37 mouse cellular contexts compared by ENCODE assay signal in genomic region chr9:72947010-72947409, GRCm38 (mm10). TPM values are rescaled to one million over a fixed set of nuclear protein-coding genes. Genes with fewer than 3 reads are reported as not detected.
DNase-seq lines count a peak whose midpoint lies in the region; ATAC-seq and TF ChIP-seq lines count a peak whose summit lies in the region.
"Had no signal": no experiment of that assay in that cellular context is flagged by ENCODE, and none has a peak within 500 bp of the region (broad histone marks: within the 10 kb centered on the region; RNA-seq: fewer than 3 reads in every experiment).

No protein-coding gene starts in this region.

- H3K4me2 ChIP-seq in forebrain, postnatal 0 days (ENCODE audit: low read depth), result no peak overlapping the region
- H3K4me2 ChIP-seq in forebrain, embryonic 14.5 days (ENCODE audit: low read length), result no peak overlapping the region
- no peak overlapping the region for H3K4me2 ChIP-seq in intestine, postnatal 0 days (replicated peaks; ENCODE audit: low read depth)
- no peak overlapping the region for H3K4me2 ChIP-seq in intestine, embryonic 16.5 days (ENCODE audit: low read depth, low read length)
- H3K4me2 ChIP-seq in midbrain, postnatal 0 days (ENCODE audit: low read depth, low read length, poor library complexity, severe bottlenecking), result no peak overlapping the region
- H3K4me2 ChIP-seq in midbrain, embryonic 16.5 days (ENCODE audit: low read length), result no peak overlapping the region
- H3K4me2 ChIP-seq: embryonic facial prominence, embryonic 12.5 days; heart, embryonic 13.5 days; intestine, embryonic 15.5 days; liver, embryonic 12.5 days; midbrain, embryonic 15.5 days; neural tube, embryonic 12.5 days had no signal

- H3K27ac ChIP-seq in forebrain, postnatal 0 days (ENCODE audit: low read depth, low read length), result no peak overlapping the region
- H3K27ac ChIP-seq in forebrain, embryonic 14.5 days (ENCODE audit: low read depth, low read length), result no peak overlapping the region
- no peak overlapping the region for H3K27ac ChIP-seq in intestine, postnatal 0 days (ENCODE audit: low read depth, low read length)
- H3K27ac ChIP-seq in intestine, embryonic 16.5 days (ENCODE audit: low read length), result no peak overlapping the region
- H3K27ac ChIP-seq in midbrain, postnatal 0 days (ENCODE audit: low read depth, low read length), result no peak overlapping the region
- no peak overlapping the region for H3K27ac ChIP-seq in midbrain, embryonic 16.5 days (ENCODE audit: low read length)
- H3K27ac ChIP-seq: embryonic facial prominence, embryonic 12.5 days; heart, embryonic 13.5 days; hindbrain, embryonic 10.5 days; intestine, embryonic 15.5 days; liver, embryonic 12.5 days; macrophage; midbrain, embryonic 15.5 days; neural tube, embryonic 12.5 days had no signal

- H3K4me3 ChIP-seq in forebrain, postnatal 0 days (ENCODE audit: low read depth, low read length), result no peak overlapping the region
- H3K4me3 ChIP-seq in forebrain, embryonic 14.5 days (ENCODE audit: low read depth, low read length), result no peak overlapping the region
- no peak overlapping the region for H3K4me3 ChIP-seq in intestine, postnatal 0 days (ENCODE audit: low read depth, low read length)
- H3K4me3 ChIP-seq in intestine, embryonic 16.5 days (ENCODE audit: low read length), result no peak overlapping the region
- H3K4me3 ChIP-seq in midbrain, postnatal 0 days (ENCODE audit: low read depth, low read length), result no peak overlapping the region
- no peak overlapping the region for H3K4me3 ChIP-seq in midbrain, embryonic 16.5 days (ENCODE audit: low read depth, low read length)
- H3K4me3 ChIP-seq: embryonic facial prominence, embryonic 12.5 days; heart, embryonic 13.5 days; hindbrain, embryonic 10.5 days; intestine, embryonic 15.5 days; liver, embryonic 12.5 days; midbrain, embryonic 15.5 days; myocyte; neural tube, embryonic 12.5 days had no signal

- 92% methylated on average over 1 of the region's 1 CpGs for WGBS in forebrain, postnatal 0 days
- 100% methylated on average over 1 of the region's 1 CpGs for WGBS in forebrain, embryonic 14.5 days
- WGBS in intestine, postnatal 0 days, result 92% methylated on average over 1 of the region's 1 CpGs
- 91% methylated on average over 1 of the region's 1 CpGs for WGBS in intestine, embryonic 16.5 days
- 93% methylated on average over 1 of the region's 1 CpGs for WGBS in midbrain, postnatal 0 days
- 95% methylated on average over 1 of the region's 1 CpGs for WGBS in midbrain, embryonic 16.5 days

- H3K4me1 ChIP-seq in forebrain, postnatal 0 days (ENCODE audit: insufficient read depth), result no peaks in the 10 kb centered on the region
- no peaks in the 10 kb centered on the region for H3K4me1 ChIP-seq in forebrain, embryonic 14.5 days (ENCODE audit: control insufficient read depth, insufficient read depth, low read length)
- H3K4me1 ChIP-seq in intestine, postnatal 0 days (replicated peaks; ENCODE audit: control insufficient read depth, insufficient read depth, low read length), result no peaks in the 10 kb centered on the region
- H3K4me1 ChIP-seq in intestine, embryonic 16.5 days (ENCODE audit: control insufficient read depth, insufficient read depth, low read length), result no peaks in the 10 kb centered on the region
- H3K4me1 ChIP-seq in midbrain, postnatal 0 days (ENCODE audit: insufficient read depth, low read length), result no peaks in the 10 kb centered on the region
- no peaks in the 10 kb centered on the region for H3K4me1 ChIP-seq in midbrain, embryonic 16.5 days (ENCODE audit: control insufficient read depth, insufficient read depth, low read length)
- H3K4me1 ChIP-seq: embryonic facial prominence, embryonic 12.5 days; heart, embryonic 13.5 days; hindbrain, embryonic 10.5 days; intestine, embryonic 15.5 days; liver, embryonic 12.5 days; midbrain, embryonic 15.5 days; neural tube, embryonic 12.5 days had no signal

- no peak for ATAC-seq in forebrain, postnatal 0 days
- no peak for ATAC-seq in forebrain, embryonic 14.5 days
- ATAC-seq in intestine, postnatal 0 days, result no peak
- no peak for ATAC-seq in intestine, embryonic 16.5 days
- no peak for ATAC-seq in midbrain, postnatal 0 days (ENCODE audit: low FRiP score)
- ATAC-seq in midbrain, embryonic 16.5 days, result no peak
- ATAC-seq: hindbrain, embryonic 16.5 days; intestine, embryonic 15.5 days; liver, embryonic 12.5 days; liver, postnatal 0 days; lung, postnatal 0 days; midbrain, embryonic 15.5 days had no signal

- H3K9ac ChIP-seq in forebrain, postnatal 0 days, result no peak overlapping the region
- no peak overlapping the region for H3K9ac ChIP-seq in forebrain, embryonic 14.5 days (ENCODE audit: low read length)
- no peak overlapping the region for H3K9ac ChIP-seq in intestine, postnatal 0 days (ENCODE audit: low read depth, low read length)
- no peak overlapping the region for H3K9ac ChIP-seq in intestine, embryonic 16.5 days (ENCODE audit: low read depth, low read length)
- H3K9ac ChIP-seq in midbrain, postnatal 0 days (replicated peaks; ENCODE audit: low read length, poor library complexity, severe bottlenecking), result no peak overlapping the region
- no peak overlapping the region for H3K9ac ChIP-seq in midbrain, embryonic 16.5 days (ENCODE audit: low read depth, low read length)
- H3K9ac ChIP-seq: embryonic facial prominence, embryonic 12.5 days; heart, embryonic 13.5 days; intestine, embryonic 15.5 days; liver, embryonic 12.5 days; liver, postnatal 0 days; midbrain, embryonic 15.5 days; neural tube, embryonic 12.5 days had no signal

- no peaks in the 10 kb centered on the region for H3K9me3 ChIP-seq in forebrain, postnatal 0 days (ENCODE audit: low read length)
- peaks cover 5% of the 10 kb centered on the region; the same call in 1 of the 2 replicates for H3K9me3 ChIP-seq in forebrain, embryonic 14.5 days (replicated peaks; ENCODE audit: control insufficient read depth, low read length)
- 0 out of 2 replicates have a peak, but pooled peaks cover 3% of the 10 kb centered on the region for H3K9me3 ChIP-seq in intestine, postnatal 0 days (ENCODE audit: control insufficient read depth)
- peaks cover 5% of the 10 kb centered on the region; the same call in 1 of the 2 replicates for H3K9me3 ChIP-seq in intestine, embryonic 16.5 days (ENCODE audit: control insufficient read depth, low read length)
- no peaks in the 10 kb centered on the region for H3K9me3 ChIP-seq in midbrain, postnatal 0 days (ENCODE audit: low read length)
- H3K9me3 ChIP-seq in midbrain, embryonic 16.5 days (replicated peaks; ENCODE audit: control insufficient read depth, low read length, poor library complexity, severe bottlenecking), result no peaks in the 10 kb centered on the region; the same call in 1 of the 2 replicates
- H3K9me3 ChIP-seq: embryonic facial prominence, embryonic 12.5 days; intestine, embryonic 15.5 days; midbrain, embryonic 15.5 days had no signal

- peak; percentile 29; the same call in 1 of the 2 replicates for TF ChIP-seq CTCF in forebrain, postnatal 0 days (IDR thresholded peaks at IDR 0.05; ENCODE audit: low read depth)
- 0 out of 2 replicates have a peak, but pooled peaks have one; percentile 11 for TF ChIP-seq CTCF in intestine, postnatal 0 days (IDR thresholded peaks at IDR 0.05; ENCODE audit: low read depth)
- peak; percentile 38 for TF ChIP-seq CTCF in midbrain, postnatal 0 days (IDR thresholded peaks at IDR 0.05)

- H3K27me3 ChIP-seq in forebrain, postnatal 0 days (ENCODE audit: insufficient read depth, low read length), result no peaks in the 10 kb centered on the region
- no peaks in the 10 kb centered on the region for H3K27me3 ChIP-seq in forebrain, embryonic 14.5 days (replicated peaks; ENCODE audit: control insufficient read depth, insufficient read depth, low read length)
- no peaks in the 10 kb centered on the region for H3K27me3 ChIP-seq in intestine, postnatal 0 days (replicated peaks; ENCODE audit: control insufficient read depth, insufficient read depth, low read length)
- no peaks in the 10 kb centered on the region for H3K27me3 ChIP-seq in intestine, embryonic 16.5 days (replicated peaks; ENCODE audit: control insufficient read depth, insufficient read depth, low read length)
- no peaks in the 10 kb centered on the region for H3K27me3 ChIP-seq in midbrain, postnatal 0 days (ENCODE audit: insufficient read depth, low read length)
- no peaks in the 10 kb centered on the region for H3K27me3 ChIP-seq in midbrain, embryonic 16.5 days (ENCODE audit: control insufficient read depth, insufficient read depth, low read depth, low read length)
- H3K27me3 ChIP-seq: embryonic facial prominence, embryonic 12.5 days; intestine, embryonic 15.5 days; liver, embryonic 12.5 days; midbrain, embryonic 15.5 days; neural tube, embryonic 12.5 days had no signal

- peaks cover 22% of the 10 kb centered on the region for H3K36me3 ChIP-seq in forebrain, postnatal 0 days (ENCODE audit: insufficient read depth)
- peaks cover 24% of the 10 kb centered on the region for H3K36me3 ChIP-seq in forebrain, embryonic 14.5 days (ENCODE audit: control insufficient read depth, insufficient read depth, low read length)
- H3K36me3 ChIP-seq in intestine, postnatal 0 days (ENCODE audit: control insufficient read depth, insufficient read depth), result no peaks in the 10 kb centered on the region; the same call in 1 of the 2 replicates
- peaks cover 10% of the 10 kb centered on the region; the same call in 1 of the 2 replicates for H3K36me3 ChIP-seq in intestine, embryonic 16.5 days (ENCODE audit: control insufficient read depth, insufficient read depth, low read length)
- peaks cover 11% of the 10 kb centered on the region for H3K36me3 ChIP-seq in midbrain, postnatal 0 days (ENCODE audit: insufficient read depth, low read length)
- peaks cover 23% of the 10 kb centered on the region for H3K36me3 ChIP-seq in midbrain, embryonic 16.5 days (ENCODE audit: control insufficient read depth, insufficient read depth, low read length)
- H3K36me3 ChIP-seq: liver, embryonic 12.5 days had no signal

- DNase-seq in forebrain, postnatal 0 days, result no peak
- DNase-seq in forebrain, embryonic 14.5 days (ENCODE audit: low spot score), result no peak
- no peak for DNase-seq in midbrain, postnatal 0 days (ENCODE audit: low spot score)
- no peak for DNase-seq in cerebellum, postnatal 4 days (ENCODE audit: low spot score in 2 of 2)
- DNase-seq: adrenal gland, adult 8-10 months; cerebellum, adult 11 months; cerebellum, adult 9-10 months; cerebellum, postnatal 36 days; embryo, embryonic 11 days; gastrocnemius, postnatal 25 days; heart, adult 18-20 months; heart, postnatal 10 days; kidney, adult 9 months; kidney, postnatal 25 days; left cerebral cortex, postnatal 4 days; liver, postnatal 0 days; right cerebral cortex, adult 18-20 months; thymus, adult 2 months; thymus, postnatal 4 days had no signal

RNA-seq across cellular contexts. Expression of gene Dyx1c1, which starts 11.6 kb away (rescaled TPM):
- 1.0 and 2.9 TPM in 2 replicates for total RNA-seq in forebrain, postnatal 0 days (2014; rRNA removed)
- polyA plus RNA-seq in forebrain, postnatal 0 days (2015; fragmentation: Nextera tagmentation; extraction: Ambion mirVana), result 2.6 and 3.2 TPM in 2 replicates
- 2.1 and 2.3 TPM in 2 replicates for polyA plus RNA-seq in forebrain, embryonic 14.5 days (2014; fragmentation: Nextera tagmentation; extraction: Ambion mirVana)
- 0.16 and 0.27 TPM in 2 replicates for polyA plus RNA-seq in intestine, postnatal 0 days (2015; fragmentation: Nextera tagmentation; extraction: Ambion mirVana)
- 0.49 and 0.57 TPM in 2 replicates for polyA plus RNA-seq in intestine, embryonic 16.5 days (2015; fragmentation: Nextera tagmentation; extraction: Ambion mirVana)
- total RNA-seq in midbrain, postnatal 0 days (2014; rRNA removed), result 1.8 and 3.0 TPM in 2 replicates
- polyA plus RNA-seq in midbrain, postnatal 0 days (2015; fragmentation: Nextera tagmentation; extraction: Ambion mirVana), result 2.7 TPM in 2 replicates
- polyA plus RNA-seq in midbrain, embryonic 16.5 days (2015; fragmentation: Nextera tagmentation; extraction: Ambion mirVana), result 2.6 and 2.8 TPM in 2 replicates
- total RNA-seq: megakaryocyte-erythroid progenitor cell, adult 5-6 weeks had no signal
- polyA plus RNA-seq: myocyte had no signal

RNA-seq across cellular contexts. Expression of gene Gm44503, which starts 11.6 kb away (rescaled TPM):
- total RNA-seq in forebrain, postnatal 0 days (2014; rRNA removed), result 0.10 TPM in 1 of 2 replicates, not detected in the other
- polyA plus RNA-seq in forebrain, postnatal 0 days (2015; fragmentation: Nextera tagmentation; extraction: Ambion mirVana), result not detected in 2 replicates
- not detected in 2 replicates for polyA plus RNA-seq in forebrain, embryonic 14.5 days (2014; fragmentation: Nextera tagmentation; extraction: Ambion mirVana)
- 0.20 TPM in 1 of 2 replicates, not detected in the other for polyA plus RNA-seq in intestine, postnatal 0 days (2015; fragmentation: Nextera tagmentation; extraction: Ambion mirVana)
- not detected in 2 replicates for polyA plus RNA-seq in intestine, embryonic 16.5 days (2015; fragmentation: Nextera tagmentation; extraction: Ambion mirVana)
- 0.28 TPM in 1 of 2 replicates, not detected in the other for total RNA-seq in midbrain, postnatal 0 days (2014; rRNA removed)
- not detected in 2 replicates for polyA plus RNA-seq in midbrain, postnatal 0 days (2015; fragmentation: Nextera tagmentation; extraction: Ambion mirVana)
- polyA plus RNA-seq in midbrain, embryonic 16.5 days (2015; fragmentation: Nextera tagmentation; extraction: Ambion mirVana), result not detected in 2 replicates
- total RNA-seq: adrenal gland, adult 8-10 months; gastrocnemius, postnatal 25 days; heart, adult 18-20 months; heart, postnatal 10 days; left cerebral cortex, adult 8-10 months; megakaryocyte-erythroid progenitor cell, adult 5-6 weeks had no signal
- polyA plus RNA-seq: embryonic facial prominence, embryonic 12.5 days; heart, embryonic 13.5 days; hindbrain, embryonic 10.5 days; hindbrain, embryonic 16.5 days; intestine, embryonic 15.5 days; limb, embryonic 14.5 days; liver, postnatal 0 days; lung, postnatal 0 days; macrophage; midbrain, embryonic 15.5 days; neural tube, embryonic 12.5 days; spleen, adult 2 months; thymus, adult 2 months had no signal

RNA-seq across cellular contexts. Expression of gene Pygo1, which starts 21.6 kb away (rescaled TPM):
- total RNA-seq in forebrain, postnatal 0 days (2014; rRNA removed), result 34.6 and 41.7 TPM in 2 replicates
- 5.7 and 9.6 TPM in 2 replicates for polyA plus RNA-seq in forebrain, postnatal 0 days (2015; fragmentation: Nextera tagmentation; extraction: Ambion mirVana)
- 10.8 and 13.8 TPM in 2 replicates for polyA plus RNA-seq in forebrain, embryonic 14.5 days (2014; fragmentation: Nextera tagmentation; extraction: Ambion mirVana)
- polyA plus RNA-seq in intestine, postnatal 0 days (2015; fragmentation: Nextera tagmentation; extraction: Ambion mirVana), result 0.90 TPM in 2 replicates
- 1.5 and 1.7 TPM in 2 replicates for polyA plus RNA-seq in intestine, embryonic 16.5 days (2015; fragmentation: Nextera tagmentation; extraction: Ambion mirVana)
- 40.1 and 45.9 TPM in 2 replicates for total RNA-seq in midbrain, postnatal 0 days (2014; rRNA removed)
- polyA plus RNA-seq in midbrain, postnatal 0 days (2015; fragmentation: Nextera tagmentation; extraction: Ambion mirVana), result 8.3 and 9.3 TPM in 2 replicates
- 13.5 and 14.2 TPM in 2 replicates for polyA plus RNA-seq in midbrain, embryonic 16.5 days (2015; fragmentation: Nextera tagmentation; extraction: Ambion mirVana)
- total RNA-seq: megakaryocyte-erythroid progenitor cell, adult 5-6 weeks had no signal
- polyA plus RNA-seq: macrophage had no signal

RNA-seq across cellular contexts. Expression of gene Ccpg1os, which starts 38.2 kb away (rescaled TPM):
- total RNA-seq in forebrain, postnatal 0 days (2014; rRNA removed), result 24.7 and 26.8 TPM in 2 replicates
- 18.8 and 22.7 TPM in 2 replicates for polyA plus RNA-seq in forebrain, postnatal 0 days (2015; fragmentation: Nextera tagmentation; extraction: Ambion mirVana)
- polyA plus RNA-seq in forebrain, embryonic 14.5 days (2014; fragmentation: Nextera tagmentation; extraction: Ambion mirVana), result 26.0 and 28.2 TPM in 2 replicates
- polyA plus RNA-seq in intestine, postnatal 0 days (2015; fragmentation: Nextera tagmentation; extraction: Ambion mirVana), result 6.7 and 7.7 TPM in 2 replicates
- polyA plus RNA-seq in intestine, embryonic 16.5 days (2015; fragmentation: Nextera tagmentation; extraction: Ambion mirVana), result 10.4 and 11.3 TPM in 2 replicates
- total RNA-seq in midbrain, postnatal 0 days (2014; rRNA removed), result 13.4 and 15.1 TPM in 2 replicates
- 19.3 and 20.3 TPM in 2 replicates for polyA plus RNA-seq in midbrain, postnatal 0 days (2015; fragmentation: Nextera tagmentation; extraction: Ambion mirVana)
- polyA plus RNA-seq in midbrain, embryonic 16.5 days (2015; fragmentation: Nextera tagmentation; extraction: Ambion mirVana), result 24.2 and 24.9 TPM in 2 replicates

RNA-seq across cellular contexts. Expression of gene Ccpg1, which starts 38.2 kb away (rescaled TPM):
- 31.0 and 31.9 TPM in 2 replicates for total RNA-seq in forebrain, postnatal 0 days (2014; rRNA removed)
- polyA plus RNA-seq in forebrain, postnatal 0 days (2015; fragmentation: Nextera tagmentation; extraction: Ambion mirVana), result 29.8 and 42.5 TPM in 2 replicates
- 29.5 and 39.8 TPM in 2 replicates for polyA plus RNA-seq in forebrain, embryonic 14.5 days (2014; fragmentation: Nextera tagmentation; extraction: Ambion mirVana)
- polyA plus RNA-seq in intestine, postnatal 0 days (2015; fragmentation: Nextera tagmentation; extraction: Ambion mirVana), result 16.2 and 17.4 TPM in 2 replicates
- polyA plus RNA-seq in intestine, embryonic 16.5 days (2015; fragmentation: Nextera tagmentation; extraction: Ambion mirVana), result 23.5 and 24.4 TPM in 2 replicates
- 19.3 and 30.4 TPM in 2 replicates for total RNA-seq in midbrain, postnatal 0 days (2014; rRNA removed)
- 38.1 and 39.9 TPM in 2 replicates for polyA plus RNA-seq in midbrain, postnatal 0 days (2015; fragmentation: Nextera tagmentation; extraction: Ambion mirVana)
- 51.8 and 52.3 TPM in 2 replicates for polyA plus RNA-seq in midbrain, embryonic 16.5 days (2015; fragmentation: Nextera tagmentation; extraction: Ambion mirVana)
